ENCODE assay signal across 24 mouse cellular contexts in the genomic region with DNA sequence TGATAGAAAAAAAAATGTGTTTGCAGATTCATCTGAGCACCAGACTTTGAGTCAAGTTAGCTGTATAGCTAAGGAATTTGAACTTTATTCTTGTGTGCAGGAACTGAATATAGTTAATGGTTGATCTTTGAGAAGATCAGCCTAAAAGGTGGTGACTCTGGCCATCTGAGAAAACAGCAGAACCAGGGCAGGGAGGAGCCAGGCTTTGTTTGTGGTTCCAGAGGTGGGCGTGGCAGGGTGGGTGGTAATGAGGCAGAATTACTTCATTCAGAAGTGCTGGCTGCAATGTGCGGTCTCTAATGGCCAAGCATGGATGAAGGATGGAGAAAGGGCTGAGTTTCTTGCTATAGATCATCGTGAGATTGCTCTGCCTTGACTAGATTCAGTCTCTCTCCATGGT.
DNase-seq lines count a peak whose midpoint lies in the region; ATAC-seq and TF ChIP-seq lines count a peak whose summit lies in the region.
"Had no signal": no experiment of that assay in that cellular context is flagged by ENCODE, and none has a peak within 500 bp of the region (broad histone marks: within the 10 kb centered on the region; RNA-seq: fewer than 3 reads in every experiment).

No protein-coding gene starts in this region.

- H3K27me3 ChIP-seq in kidney, embryonic 14.5 days (ENCODE audit: control insufficient read depth, insufficient read depth, low read length): no peaks in the 10 kb centered on the region
- H3K27me3 ChIP-seq in intestine, embryonic 16.5 days (replicated peaks; ENCODE audit: control insufficient read depth, insufficient read depth, low read length): no peaks in the 10 kb centered on the region
- no peaks in the 10 kb centered on the region for H3K27me3 ChIP-seq in kidney, embryonic 15.5 days
- H3K27me3 ChIP-seq: embryonic facial prominence, embryonic 13.5 days; hindbrain, embryonic 13.5 days; limb, embryonic 15.5 days; lung, embryonic 15.5 days; midbrain, embryonic 15.5 days; neural tube, embryonic 13.5 days; stomach, embryonic 15.5 days had no signal

- ATAC-seq in kidney, embryonic 14.5 days (ENCODE audit: low FRiP score, low TSS enrichment): no peak
- peak; percentile 63; the same call in 1 of the 2 replicates for ATAC-seq in intestine, embryonic 16.5 days
- peak; percentile 60; the same call in 1 of the 2 replicates for ATAC-seq in kidney, embryonic 15.5 days (replicated peaks; ENCODE audit: low FRiP score)
- ATAC-seq: CD4-positive, CD25-positive, alpha-beta regulatory T cell, adult 4 months; midbrain, embryonic 15.5 days had no signal

- no peak for TF ChIP-seq POLR2A in lung, adult 2 months (IDR thresholded peaks at IDR 0.05; ENCODE audit: borderline replicate concordance, extremely low read depth, low read depth, low read length)

- no peak overlapping the region for H3K9ac ChIP-seq in kidney, embryonic 14.5 days (ENCODE audit: low read depth, low read length)
- no peak overlapping the region for H3K9ac ChIP-seq in intestine, embryonic 16.5 days (ENCODE audit: low read depth, low read length)
- H3K9ac ChIP-seq in kidney, embryonic 15.5 days: no peak overlapping the region
- H3K9ac ChIP-seq: embryonic facial prominence, embryonic 13.5 days; forebrain, embryonic 12.5 days; hindbrain, embryonic 13.5 days; limb, embryonic 15.5 days; lung, embryonic 15.5 days; midbrain, embryonic 15.5 days; neural tube, embryonic 13.5 days; stomach, embryonic 15.5 days had no signal

- H3K4me3 ChIP-seq in kidney, embryonic 14.5 days (ENCODE audit: low read length): no peak overlapping the region
- no peak overlapping the region for H3K4me3 ChIP-seq in intestine, embryonic 16.5 days (ENCODE audit: low read length)
- H3K4me3 ChIP-seq in kidney, embryonic 15.5 days (replicated peaks): no peak overlapping the region
- H3K4me3 ChIP-seq in lung, adult 2 months (replicated peaks; ENCODE audit: extremely low read depth, low read depth, low read length): no peak overlapping the region
- H3K4me3 ChIP-seq: embryonic facial prominence, embryonic 13.5 days; erythroblast, embryonic 14.5 days; forebrain, embryonic 12.5 days; hindbrain, embryonic 13.5 days; limb, embryonic 15.5 days; lung, embryonic 15.5 days; midbrain, embryonic 15.5 days; neural tube, embryonic 13.5 days; stomach, embryonic 15.5 days had no signal

- WGBS in kidney, embryonic 14.5 days: 48% methylated on average over 3 of the region's 3 CpGs
- 60% methylated on average over 3 of the region's 3 CpGs for WGBS in intestine, embryonic 16.5 days
- 26% methylated on average over 3 of the region's 3 CpGs for WGBS in kidney, embryonic 15.5 days
- 59% methylated on average over 3 of the region's 3 CpGs for WGBS in lung, adult 2 months

- H3K36me3 ChIP-seq in kidney, embryonic 14.5 days (ENCODE audit: control insufficient read depth, insufficient read depth, low read length): no peaks in the 10 kb centered on the region
- no peaks in the 10 kb centered on the region for H3K36me3 ChIP-seq in intestine, embryonic 16.5 days (ENCODE audit: control insufficient read depth, insufficient read depth, low read length)
- no peaks in the 10 kb centered on the region for H3K36me3 ChIP-seq in kidney, embryonic 15.5 days
- H3K36me3 ChIP-seq: embryonic facial prominence, embryonic 13.5 days; forebrain, embryonic 12.5 days; hindbrain, embryonic 13.5 days; limb, embryonic 15.5 days; lung, embryonic 15.5 days; midbrain, embryonic 15.5 days; neural tube, embryonic 13.5 days; stomach, embryonic 15.5 days had no signal

- H3K27ac ChIP-seq in kidney, embryonic 14.5 days (ENCODE audit: low read depth, low read length): no peak overlapping the region
- no peak overlapping the region for H3K27ac ChIP-seq in intestine, embryonic 16.5 days (ENCODE audit: low read length)
- no peak overlapping the region for H3K27ac ChIP-seq in kidney, embryonic 15.5 days
- H3K27ac ChIP-seq: embryonic facial prominence, embryonic 13.5 days; forebrain, embryonic 12.5 days; hindbrain, embryonic 13.5 days; limb, embryonic 15.5 days; lung, embryonic 15.5 days; midbrain, embryonic 15.5 days; neural tube, embryonic 13.5 days; stomach, embryonic 15.5 days had no signal

- DNase-seq in kidney, adult 11 months: peak; percentile 80
- peak; percentile 82 to 90 for DNase-seq in kidney, postnatal 36 days
- no peak for DNase-seq in lung, adult 2 months
- DNase-seq in cerebellum, postnatal 14 days: no peak
- no peak for DNase-seq in heart, postnatal 14 days
- DNase-seq: cerebellum, adult 18-20 months; cerebellum, postnatal 25 days; embryo, embryonic 11 days; heart, postnatal 36 days; lung, postnatal 36 days; thymus, postnatal 25 days had no signal

- H3K4me1 ChIP-seq in kidney, embryonic 14.5 days (ENCODE audit: control insufficient read depth, insufficient read depth, low read length): no peaks in the 10 kb centered on the region
- H3K4me1 ChIP-seq in intestine, embryonic 16.5 days (ENCODE audit: control insufficient read depth, insufficient read depth, low read length): peaks cover 5% of the 10 kb centered on the region; the same call in 1 of the 2 replicates
- peaks cover 25% of the 10 kb centered on the region for H3K4me1 ChIP-seq in kidney, embryonic 15.5 days
- no peaks in the 10 kb centered on the region for H3K4me1 ChIP-seq in lung, adult 2 months (ENCODE audit: control insufficient read depth, insufficient read depth, low read length)
- H3K4me1 ChIP-seq: embryonic facial prominence, embryonic 13.5 days; hindbrain, embryonic 13.5 days; limb, embryonic 15.5 days; stomach, embryonic 15.5 days had no signal

- intact Hi-C loops in heart, postnatal 14 days (cut with DNase I): no loop called here

- H3K9me3 ChIP-seq in kidney, embryonic 14.5 days (ENCODE audit: control insufficient read depth, low read length): no peaks in the 10 kb centered on the region
- no peaks in the 10 kb centered on the region for H3K9me3 ChIP-seq in intestine, embryonic 16.5 days (ENCODE audit: control insufficient read depth, low read length)
- no peaks in the 10 kb centered on the region for H3K9me3 ChIP-seq in kidney, embryonic 15.5 days (replicated peaks)
- H3K9me3 ChIP-seq: forebrain, embryonic 12.5 days; hindbrain, embryonic 13.5 days; limb, embryonic 15.5 days; lung, embryonic 15.5 days; midbrain, embryonic 15.5 days; stomach, embryonic 15.5 days had no signal

- H3K4me2 ChIP-seq in kidney, embryonic 14.5 days (replicated peaks; ENCODE audit: low read depth, low read length): no peak overlapping the region
- no peak overlapping the region for H3K4me2 ChIP-seq in intestine, embryonic 16.5 days (ENCODE audit: low read depth, low read length)
- H3K4me2 ChIP-seq in kidney, embryonic 15.5 days: no peak overlapping the region
- H3K4me2 ChIP-seq: embryonic facial prominence, embryonic 13.5 days; forebrain, embryonic 12.5 days; hindbrain, embryonic 13.5 days; limb, embryonic 15.5 days; lung, embryonic 15.5 days; midbrain, embryonic 15.5 days; neural tube, embryonic 13.5 days; stomach, embryonic 15.5 days had no signal

- no peak for TF ChIP-seq CTCF in lung, adult 2 months (IDR thresholded peaks at IDR 0.05; ENCODE audit: insufficient read depth, low read length)

Comparison
In these comparisons a context has a peak if more than half of its experiments do, and no peak if none do; other contexts are left out.
1. DNase-seq: peak in kidney, adult 11 months (single experiment) and kidney, postnatal 36 days (2 of 2); none in lung, adult 2 months (single experiment), cerebellum, postnatal 14 days (0 of 2) and heart, postnatal 14 days (0 of 2).